Mouse (Mus musculus) CD8-positive naive resting alpha-beta T cell, adult 57 days (primary cell): ENCODE data around the gene Ctxn2. TPM values are rescaled to one million over a fixed set of nuclear protein-coding genes. Genes with fewer than 3 reads are reported as not detected.

Experiments used
- total RNA-seq: library from RNA; stranded (reverse); gene quantifications from one replicate; pipeline ENCODE4 v1.2.4, GENCODE M21; 2023

The Ctxn2 gene
- not detected for total RNA-seq

DNA sequence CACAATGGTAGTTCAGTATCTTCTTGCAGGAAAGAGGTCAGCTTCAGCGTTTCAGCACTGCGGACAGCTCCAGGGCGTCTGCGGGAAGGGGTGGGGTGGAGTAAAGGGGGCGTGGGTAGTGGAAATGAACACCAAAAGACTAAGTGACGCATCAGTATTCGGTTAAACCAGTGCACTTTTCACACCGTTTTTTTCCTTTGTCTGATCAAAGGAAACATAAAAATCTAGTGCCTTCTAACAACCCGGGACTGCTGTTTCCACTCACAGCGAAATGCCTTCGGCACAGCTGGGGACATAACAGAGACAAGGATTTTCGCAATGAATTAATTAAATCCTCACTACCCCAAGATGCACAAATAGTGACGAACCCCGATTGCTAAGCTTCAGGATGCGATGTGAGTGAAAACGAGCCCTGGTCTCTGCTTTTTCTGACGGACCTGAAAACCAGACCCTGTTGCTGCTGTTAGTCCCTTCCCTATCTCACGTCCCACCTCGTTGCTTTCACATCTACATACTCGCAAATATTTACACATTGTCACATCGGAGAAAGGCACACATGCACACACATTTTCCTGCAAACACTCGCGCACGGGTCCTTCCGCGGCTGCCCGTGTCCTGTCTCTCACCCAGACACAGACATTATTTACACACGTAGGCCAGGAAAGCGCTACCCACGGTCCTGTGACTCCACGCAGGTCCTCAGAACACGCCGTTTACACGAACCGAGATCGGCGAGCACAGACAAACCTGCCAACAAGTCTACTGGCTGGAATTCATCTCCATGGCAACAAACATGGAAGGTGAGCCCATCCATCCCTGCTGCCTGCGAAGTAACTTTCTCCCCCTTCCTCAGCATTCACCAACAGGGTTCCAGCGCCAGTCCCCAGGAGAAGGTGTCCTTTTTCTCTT is at the start of gene Ctxn2:
Gene Ctxn2 (plus strand): TSS at position 790 of the 909 bp plus-strand sequence.

GRCm38 (mm10) chr2:125123477-125123852 is 13.0 kb upstream of the Ctxn2 start, which contains the start of gene Myef2:
TSS of gene Myef2 (minus strand) at chr2:125123661.

DNA sequence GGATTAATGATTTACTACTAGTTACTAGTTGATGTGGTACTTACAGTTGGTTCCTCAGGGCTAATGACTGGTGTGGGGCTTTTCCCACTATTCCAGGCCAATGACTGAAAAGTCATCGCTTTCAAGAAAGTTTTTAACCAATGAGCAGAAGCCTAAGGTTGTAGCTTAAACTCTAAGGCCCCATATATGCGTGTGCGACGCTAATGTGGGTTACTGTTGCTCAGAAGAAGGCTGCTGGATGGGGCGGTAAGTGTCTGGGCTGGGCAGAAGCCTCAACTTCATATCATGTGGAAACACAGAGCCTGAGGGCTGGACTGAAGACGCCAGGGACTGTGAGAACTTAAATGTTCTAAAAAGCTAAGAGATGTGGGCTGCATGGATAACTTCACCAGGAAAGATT is 15.9 kb downstream of the Ctxn2 start, which contains the start of gene Slc12a1:
Gene Slc12a1 (plus strand): TSS at position 118 of the 400 bp plus-strand sequence.

Other genes starting within 250 kb of the Ctxn2 start
- not detected for gene Slc24a5, start 68.6 kb upstream of the Ctxn2 start, total RNA-seq
- gene Myef2, start 13.0 kb upstream of the Ctxn2 start, total RNA-seq: 29.2 TPM
- gene Slc12a1, start 15.8 kb downstream of the Ctxn2 start, total RNA-seq: not detected
- gene Dut, start 110.5 kb downstream of the Ctxn2 start, total RNA-seq: 30.1 TPM